Mouse (Mus musculus) neural tube, embryonic 13.5 days (tissue): ENCODE data around the gene Dynll1. TPM values are rescaled to one million over a fixed set of nuclear protein-coding genes. Genes with fewer than 3 reads are reported as not detected.
"Not testable (repeated sequence)": the region's sequence is repeated elsewhere in the genome, so short reads cannot be mapped to it uniquely, and the experiment has no call there.

Experiments
- ATAC-seq: fragments of 200-750 bp; cut with Nextera tagmentation; 2 replicates; pipeline ENCODE4 v1.8.0; 2017; ENCODE audit warnings: low read depth, mild to moderate bottlenecking, moderate TSS enrichment, moderate library complexity
- H3K27ac ChIP-seq: fragments of 300-500 bp; sonication (generic); replicated peaks from 2 replicates; pipeline ENCODE4 v1.5.1; 2015; ENCODE audit warnings: moderate library complexity, mild to moderate bottlenecking, inconsistent platforms
- H3K27me3 ChIP-seq: fragments of 300-500 bp; sonication (generic); 2 replicates; pipeline ENCODE4 v1.6.1; 2015; ENCODE audit warnings: mild to moderate bottlenecking, inconsistent platforms
- H3K36me3 ChIP-seq: fragments of 300-500 bp; sonication (generic); 2 replicates; pipeline ENCODE4 v1.6.1; 2015; ENCODE audit warnings: mild to moderate bottlenecking, inconsistent platforms
- H3K4me1 ChIP-seq: fragments of 300-500 bp; sonication (generic); replicated peaks from 2 replicates; pipeline ENCODE4 v1.6.1; 2015; ENCODE audit warnings: inconsistent platforms
- H3K4me2 ChIP-seq: fragments of 300-500 bp; sonication (generic); 2 replicates; pipeline ENCODE4 v1.6.1; 2015; ENCODE audit warnings: inconsistent platforms, mild to moderate bottlenecking, moderate library complexity
- H3K4me3 ChIP-seq: fragments of 300-500 bp; sonication (generic); 2 replicates; pipeline ENCODE4 v1.5.1; 2015; ENCODE audit warnings: mild to moderate bottlenecking, inconsistent platforms
- H3K9ac ChIP-seq: fragments of 300-500 bp; sonication (generic); 2 replicates; pipeline ENCODE4 v1.6.1; 2015; ENCODE audit warnings: moderate library complexity, mild to moderate bottlenecking, inconsistent platforms
- H3K9me3 ChIP-seq: fragments of 300-500 bp; sonication (generic); 2 replicates; pipeline ENCODE4 v1.6.1; 2016; ENCODE audit warnings: inconsistent platforms
- whole genome bisulfite sequencing: fragments of 180-500 bp; shearing (Covaris S2); methylation state at CpG from one replicate; pipeline ENCODE4 v1.1.7; 2015; 5-methylcytosine and 5-hydroxymethylcytosine counted together
- polyA plus RNA-seq: library from polyadenylated mRNA; unstranded; fragments of >200 nt; fragmentation: Nextera tagmentation; extraction: Ambion mirVana; gene quantifications from 2 replicates; pipeline ENCODE4 v1.2.1, GENCODE M21; 2015

Gene Dynll1
- polyA plus RNA-seq, 1 experiment from 2014 or later: 1,475 TPM

DNA sequence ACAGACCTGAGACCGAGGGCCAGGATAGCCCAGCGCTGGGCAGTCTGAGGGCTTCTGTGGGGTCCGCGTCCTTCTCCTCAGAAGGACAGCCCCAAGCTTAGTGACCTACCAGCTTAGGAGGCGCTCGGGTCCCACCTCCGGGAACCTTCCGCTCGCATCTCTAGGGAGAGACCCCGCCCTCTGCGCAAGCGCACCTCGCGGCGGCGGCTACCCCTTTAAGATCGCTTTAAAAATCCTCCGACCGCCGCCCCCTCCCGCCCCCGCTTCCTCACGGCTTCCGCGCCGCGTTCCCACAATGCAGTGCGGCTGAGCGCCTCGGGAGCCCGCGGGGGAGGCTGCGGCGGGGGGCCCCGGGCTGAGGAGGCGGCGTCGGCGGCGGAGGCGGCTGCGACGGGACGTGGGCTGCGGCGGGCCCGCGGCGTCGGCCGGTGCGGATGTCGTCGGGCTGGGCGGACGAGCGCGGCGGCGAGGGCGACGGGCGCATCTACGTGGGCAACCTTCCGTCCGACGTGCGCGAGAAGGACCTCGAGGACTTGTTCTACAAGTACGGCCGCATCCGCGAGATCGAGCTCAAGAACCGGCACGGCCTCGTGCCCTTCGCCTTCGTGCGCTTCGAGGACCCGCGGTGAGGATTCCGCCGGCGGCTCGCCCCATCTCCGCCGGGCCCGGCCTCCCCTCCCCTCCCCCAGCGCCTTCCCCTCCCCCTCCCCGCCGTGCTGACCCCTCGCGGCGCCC, 26.2 kb upstream of the Dynll1 start, which contains the start of gene Srsf9:
Gene Srsf9 (plus strand): TSS at position 303 of the 735 bp plus-strand sequence.
- Histone ChIP-seq H3K9me3 (no peaks in the 10 kb centered on the region), H3K27me3 (no peaks in the 10 kb centered on the region), H3K4me3 (peak within 1 kb of the TSS; percentile 96), H3K4me1 (peaks cover 31% of the 10 kb centered on the region), H3K27ac (peak within 1 kb of the TSS; percentile 92), H3K36me3 (peaks cover 22% of the 10 kb centered on the region), H3K9ac (peak within 1 kb of the TSS; percentile 96), H3K4me2 (peak within 1 kb of the TSS; percentile 86)
- WGBS: under 1% methylated on average over 72 of the region's 97 CpGs
- peak; percentile 91 for ATAC-seq

DNA sequence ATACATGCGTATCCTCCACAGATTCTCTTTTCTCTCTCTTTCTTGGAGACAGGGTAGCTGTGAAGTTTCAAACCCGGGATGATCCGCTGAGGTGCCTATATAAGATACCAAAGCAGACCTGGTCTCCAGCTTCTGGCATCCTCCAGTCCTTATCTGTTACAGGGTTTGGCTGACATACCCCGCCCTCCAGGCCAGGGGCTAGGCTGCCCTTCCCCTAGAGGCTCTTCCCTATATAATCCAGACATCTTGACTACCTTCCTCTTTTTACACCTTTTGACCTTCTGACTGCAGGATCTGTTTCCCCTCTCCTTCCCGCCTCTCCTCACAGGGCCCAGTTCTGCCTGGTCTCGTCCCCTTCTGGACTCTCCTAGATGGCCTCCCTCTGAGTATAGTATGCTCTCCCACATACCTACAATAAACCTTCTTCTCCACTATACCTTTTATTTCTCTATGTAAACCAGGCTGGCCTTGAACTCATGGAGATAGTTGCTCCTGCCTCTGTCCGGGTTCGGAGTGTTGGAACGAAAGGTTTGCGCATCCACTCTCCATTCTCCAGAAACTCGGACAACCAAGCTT, 25.5 kb upstream of the Dynll1 start:
- Histone ChIP-seq H3K4me2 (peak overlapping the region; percentile 86), H3K27ac (peak overlapping the region; percentile 92), H3K4me1 (peaks cover 31% of the 10 kb centered on the region), H3K4me3 (peak overlapping the region; percentile 96), H3K27me3 (no peaks in the 10 kb centered on the region), H3K9ac (peak overlapping the region; percentile 96), H3K9me3 (no peaks in the 10 kb centered on the region), H3K36me3 (peaks cover 15% of the 10 kb centered on the region)
- peak; percentile 59 for ATAC-seq
- WGBS: 29% methylated on average over 11 of the region's 11 CpGs

DNA sequence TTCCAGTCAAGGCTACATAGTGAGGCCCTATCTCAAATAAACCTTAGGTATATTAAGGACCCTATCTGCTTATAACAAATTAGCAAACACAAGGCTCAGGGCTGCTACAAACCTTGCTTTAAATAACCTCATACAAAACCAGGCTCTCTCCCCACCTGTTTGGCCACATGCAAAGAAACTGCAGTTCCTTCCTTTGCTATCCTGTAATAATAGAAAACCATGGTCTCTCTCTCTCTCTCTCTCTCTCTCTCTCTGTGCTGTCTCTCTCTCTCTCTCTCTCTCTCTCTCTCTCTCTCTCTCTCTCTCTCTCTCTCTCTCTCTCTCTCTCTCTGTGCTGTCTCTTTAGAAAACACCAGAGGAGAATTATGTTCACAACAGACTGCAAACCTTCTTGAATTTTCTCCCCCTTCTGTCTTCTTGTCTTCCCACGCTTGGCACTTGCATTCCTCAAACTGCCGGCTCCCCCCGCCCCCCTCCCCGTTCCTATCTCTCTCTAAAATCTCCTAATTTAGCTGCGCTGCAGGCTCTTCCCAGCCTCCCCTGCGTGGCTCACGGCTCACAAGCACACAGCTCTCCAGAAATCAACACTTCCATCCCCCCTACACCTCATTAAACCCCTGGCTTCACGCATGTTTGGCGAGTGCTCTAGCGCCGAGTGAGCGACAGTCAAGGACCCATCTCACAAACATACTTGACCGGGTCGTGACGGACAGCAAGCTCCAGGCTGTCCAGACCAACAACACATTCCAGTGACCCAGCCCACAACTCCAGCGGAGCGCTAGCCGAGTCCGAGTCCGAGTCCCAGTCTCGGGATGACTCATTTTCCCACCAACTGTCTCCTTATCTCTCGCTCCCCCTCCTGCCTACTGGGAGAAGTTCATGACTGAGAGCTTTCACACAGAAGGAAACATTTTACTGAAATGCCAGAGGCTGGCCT, 18.5 kb upstream of the Dynll1 start:
- peak overlapping the region; percentile 74 for H3K4me2 ChIP-seq
- H3K36me3 ChIP-seq: no peaks in the 10 kb centered on the region
- peak overlapping the region; percentile 69 for H3K27ac ChIP-seq
- peaks cover 39% of the 10 kb centered on the region for H3K4me1 ChIP-seq
- under 1% methylated on average over 22 of the region's 22 CpGs for WGBS
- peak overlapping the region; percentile 67 for H3K9ac ChIP-seq
- no peaks in the 10 kb centered on the region for H3K9me3 ChIP-seq
- H3K4me3 ChIP-seq: peak overlapping the region; percentile 37
- H3K27me3 ChIP-seq: no peaks in the 10 kb centered on the region
- ATAC-seq: peak; percentile 59; the same call in 1 of the 2 replicates

DNA sequence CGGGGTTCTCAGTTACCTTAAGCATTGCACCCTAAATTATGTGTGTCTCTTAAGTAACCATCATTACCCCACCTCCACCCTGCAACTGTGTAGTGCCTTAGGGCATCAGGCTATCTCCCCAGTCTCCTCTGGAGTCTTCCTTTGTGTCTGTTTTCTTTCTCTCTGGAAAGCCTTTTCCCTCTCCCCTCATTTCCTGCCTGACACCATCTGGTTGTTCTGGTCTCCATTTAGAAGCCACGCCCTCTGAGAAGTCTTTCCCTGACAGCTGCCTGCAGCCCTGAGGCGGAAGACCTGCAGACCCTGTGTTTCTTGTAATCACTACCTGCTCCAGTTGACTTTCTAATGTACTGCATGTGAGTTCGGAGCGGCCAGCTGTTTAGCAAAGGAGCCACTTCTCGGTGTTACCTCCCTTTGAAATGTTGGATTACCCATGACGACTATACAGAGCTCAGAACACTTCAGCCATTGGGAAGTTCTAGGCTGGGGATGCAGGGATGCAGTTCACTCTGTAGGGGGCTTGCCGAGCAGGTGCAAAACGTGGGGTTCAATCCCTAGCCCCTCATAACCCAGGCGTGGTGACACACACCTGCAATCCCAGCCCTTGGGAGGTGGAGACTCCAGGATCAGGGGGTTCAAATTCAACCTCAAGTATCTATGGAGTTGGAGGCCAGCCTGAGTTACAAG, 17.0 kb upstream of the Dynll1 start:
- Histone ChIP-seq H3K27me3 (no peaks in the 10 kb centered on the region), H3K27ac (peak overlapping the region; percentile 86), H3K4me2 (peak overlapping the region; percentile 74), H3K4me3 (0 out of 2 replicates have a peak overlapping the region, but pooled peaks have one; percentile 0), H3K4me1 (peaks cover 45% of the 10 kb centered on the region), H3K9ac (peak overlapping the region; percentile 67; the same call in 1 of the 2 replicates), H3K36me3 (no peaks in the 10 kb centered on the region), H3K9me3 (no peaks in the 10 kb centered on the region)
- ATAC-seq: peak; percentile 34; the same call in 1 of the 2 replicates
- 3% methylated on average over 10 of the region's 10 CpGs for WGBS

DNA sequence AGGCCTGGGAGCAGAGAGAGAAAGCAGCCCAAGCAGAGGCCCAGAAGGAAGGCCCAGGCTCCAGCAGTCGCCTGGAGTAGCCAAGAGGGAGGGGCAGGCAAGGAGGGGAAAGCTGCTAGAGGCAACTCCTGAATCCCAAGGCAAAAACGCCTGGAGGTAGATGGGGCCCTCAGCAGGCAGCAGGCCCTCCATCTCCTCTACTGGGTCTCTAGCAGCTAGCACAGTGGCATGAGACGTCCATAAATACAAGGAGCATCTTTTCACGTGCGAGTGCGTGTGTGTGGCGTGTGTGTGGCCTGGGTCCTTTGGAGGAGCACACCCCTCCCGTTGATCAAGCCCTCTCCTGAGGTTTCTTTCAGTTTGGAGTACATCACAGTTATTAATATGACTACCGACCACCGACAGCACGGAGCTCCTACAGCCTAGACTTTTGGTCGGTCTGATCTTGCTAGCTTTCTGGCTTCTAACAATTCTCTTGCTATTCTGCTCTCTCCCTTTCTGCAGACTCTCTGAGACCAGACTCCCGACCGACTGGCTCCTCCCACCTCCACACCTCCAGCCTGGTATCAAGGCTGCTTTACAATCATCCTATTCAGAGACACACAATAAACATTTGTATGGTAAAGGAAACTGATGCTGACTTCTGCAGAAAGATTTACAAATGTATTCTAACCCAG, 16.3 kb upstream of the Dynll1 start:
- 2% methylated on average over 14 of the region's 14 CpGs for WGBS
- Histone ChIP-seq H3K27me3 (no peaks in the 10 kb centered on the region), H3K36me3 (no peaks in the 10 kb centered on the region), H3K9ac (peak overlapping the region; percentile 63), H3K4me2 (peak overlapping the region; percentile 74), H3K9me3 (no peaks in the 10 kb centered on the region), H3K4me3 (no peak overlapping the region), H3K27ac (peak overlapping the region; percentile 86), H3K4me1 (peaks cover 45% of the 10 kb centered on the region)
- ATAC-seq: no peak; the same call in 1 of the 2 replicates

DNA sequence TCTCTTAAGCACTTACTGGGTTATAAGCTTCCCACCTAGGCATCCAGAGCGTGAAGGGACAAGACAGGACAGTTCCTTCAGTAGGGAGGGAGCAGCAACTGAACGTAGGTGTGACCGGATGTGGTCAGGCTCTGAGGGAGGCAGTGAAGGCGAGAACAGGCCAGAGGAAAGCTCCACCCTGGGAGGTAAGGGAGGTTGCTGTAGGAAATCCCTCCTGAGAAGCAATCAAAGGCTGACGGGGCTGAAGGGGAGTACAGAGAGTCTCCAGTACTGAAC, 12.8 kb upstream of the Dynll1 start:
- no peak overlapping the region; the same call in 1 of the 2 replicates for H3K27ac ChIP-seq
- no peaks in the 10 kb centered on the region for H3K27me3 ChIP-seq
- 49% methylated on average over 5 of the region's 5 CpGs for WGBS
- H3K9ac ChIP-seq: peak overlapping the region; percentile 50; the same call in 1 of the 2 replicates
- H3K36me3 ChIP-seq: no peaks in the 10 kb centered on the region
- H3K4me3 ChIP-seq: no peak overlapping the region
- peaks cover 32% of the 10 kb centered on the region for H3K4me1 ChIP-seq
- ATAC-seq: no peak
- H3K9me3 ChIP-seq: no peaks in the 10 kb centered on the region
- H3K4me2 ChIP-seq: no peak overlapping the region

DNA sequence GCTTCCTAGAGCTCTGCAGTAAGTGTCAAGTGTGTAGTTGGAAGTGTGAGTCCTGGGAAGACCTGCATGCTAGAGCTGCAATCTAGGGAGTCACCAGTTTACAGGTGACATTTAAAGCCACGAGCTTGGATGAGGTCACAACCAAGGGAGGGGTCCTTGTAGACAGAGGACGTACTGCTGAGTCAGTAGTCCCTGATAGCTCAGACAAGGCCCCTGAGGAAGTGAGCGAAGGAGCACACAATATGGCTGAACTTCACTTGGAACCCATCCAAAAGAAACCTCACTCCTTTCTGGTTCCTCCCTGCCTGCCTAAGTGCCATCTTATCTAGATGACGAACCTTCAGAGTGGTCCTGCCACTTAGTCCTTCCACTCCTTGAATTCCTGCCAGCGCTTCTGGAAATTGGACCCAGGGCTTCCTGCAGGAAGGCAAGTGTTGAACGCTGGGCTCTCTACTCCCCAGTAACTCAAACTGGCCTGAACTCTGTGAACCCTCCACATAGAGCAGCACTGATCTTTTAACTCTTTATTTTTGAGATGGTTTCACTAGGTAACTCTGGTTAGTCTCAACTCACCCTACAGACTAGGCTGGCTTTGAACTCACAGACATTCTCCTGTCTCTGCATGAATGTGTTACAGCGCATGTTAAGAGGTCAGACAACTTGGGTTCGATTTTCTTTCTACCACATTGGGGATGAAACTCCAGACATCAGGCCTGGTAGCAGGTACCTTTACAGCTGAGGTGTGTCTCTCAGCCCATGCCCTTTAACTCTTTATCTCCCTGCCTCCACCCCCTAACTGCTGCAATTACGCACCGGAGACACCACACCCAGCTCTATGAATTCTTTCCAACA, 12.2 kb upstream of the Dynll1 start:
- 79% methylated on average over 10 of the region's 10 CpGs for WGBS
- Histone ChIP-seq H3K27ac (no peak overlapping the region; the same call in 1 of the 2 replicates), H3K9me3 (no peaks in the 10 kb centered on the region), H3K27me3 (no peaks in the 10 kb centered on the region), H3K9ac (no peak overlapping the region), H3K4me2 (no peak overlapping the region), H3K4me1 (peaks cover 26% of the 10 kb centered on the region), H3K36me3 (no peaks in the 10 kb centered on the region), H3K4me3 (no peak overlapping the region)
- no peak for ATAC-seq

DNA sequence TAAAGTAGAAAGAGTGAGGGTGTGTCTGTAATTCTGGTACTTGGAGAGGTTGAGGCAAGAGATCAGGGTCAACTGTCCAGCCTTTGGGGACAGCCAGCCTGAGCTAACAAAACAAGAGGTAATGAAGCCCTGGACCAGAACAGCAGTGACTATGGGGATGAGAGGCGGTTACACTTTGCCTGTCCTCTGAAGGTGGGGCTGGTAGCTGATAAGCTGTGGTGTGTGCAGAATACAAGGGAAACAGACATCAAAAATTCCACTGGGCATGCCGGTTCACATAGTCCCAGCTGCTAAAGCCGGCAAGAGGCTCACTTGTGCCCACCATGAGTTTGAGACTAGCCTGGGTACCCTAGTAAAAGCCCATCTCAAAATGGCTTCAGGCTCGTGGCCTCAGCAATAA, 11.6 kb upstream of the Dynll1 start:
- H3K9me3 ChIP-seq: no peaks in the 10 kb centered on the region
- peaks cover 19% of the 10 kb centered on the region for H3K4me1 ChIP-seq
- H3K27ac ChIP-seq: no peak overlapping the region
- WGBS: 86% methylated on average over 4 of the region's 4 CpGs
- ATAC-seq: no peak
- no peak overlapping the region for H3K4me3 ChIP-seq
- H3K27me3 ChIP-seq: no peaks in the 10 kb centered on the region
- no peaks in the 10 kb centered on the region for H3K36me3 ChIP-seq
- no peak overlapping the region for H3K9ac ChIP-seq
- no peak overlapping the region for H3K4me2 ChIP-seq

DNA sequence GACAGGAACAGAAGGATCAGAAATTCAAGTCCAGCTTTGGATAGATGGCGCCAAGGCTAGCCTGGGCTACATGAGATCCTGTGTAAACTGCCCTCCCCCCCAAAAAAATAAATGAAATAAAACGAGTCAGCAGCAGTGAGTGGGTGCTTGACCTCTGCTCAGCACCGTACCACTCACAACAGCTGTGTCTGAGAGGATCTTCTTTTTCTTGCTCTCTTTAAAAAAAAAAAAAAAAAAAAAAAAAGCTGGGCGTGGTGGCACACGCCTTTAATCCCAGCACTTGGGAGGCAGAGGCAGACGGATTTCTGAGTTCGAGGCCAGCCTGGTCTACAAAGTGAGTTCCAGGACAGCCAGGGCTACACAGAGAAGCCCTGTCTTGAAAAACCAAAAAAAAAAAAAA, 1.4 kb upstream of the Dynll1 start:
- not testable (repeated sequence) for H3K27me3 ChIP-seq, ATAC-seq, H3K9ac ChIP-seq, H3K9me3 ChIP-seq, H3K27ac ChIP-seq
- Histone ChIP-seq H3K4me1 (peaks cover 36% of the 10 kb centered on the region), H3K4me2 (peak overlapping the region; percentile 77), H3K36me3 (peaks cover 18% of the 10 kb centered on the region), H3K4me3 (peak overlapping the region; percentile 70)
- WGBS: 90% methylated on average over 5 of the region's 7 CpGs

DNA sequence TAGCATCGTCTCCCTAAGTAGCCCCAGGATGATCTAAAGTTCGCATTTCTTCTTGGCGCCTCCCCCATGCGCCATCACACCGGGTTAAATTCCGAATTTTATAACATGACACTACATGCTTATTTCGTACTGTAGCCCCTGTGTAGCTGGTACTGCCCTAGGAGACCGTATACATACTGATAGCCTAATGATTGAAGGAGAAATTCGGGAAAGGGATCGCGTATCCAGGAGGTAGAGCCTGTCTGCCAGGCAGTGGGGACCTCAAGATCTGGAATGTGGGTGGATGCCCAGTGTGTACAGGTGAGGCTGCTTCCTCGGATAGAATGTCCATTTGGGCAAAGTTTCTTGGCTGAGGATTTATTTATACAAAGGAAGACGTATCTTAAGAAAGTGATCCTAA, 816 bp upstream of the Dynll1 start:
- H3K9ac ChIP-seq: peak overlapping the region; percentile 69
- no peak for ATAC-seq
- no peaks in the 10 kb centered on the region for H3K9me3 ChIP-seq
- H3K4me2 ChIP-seq: peak overlapping the region; percentile 77
- H3K4me1 ChIP-seq: peaks cover 39% of the 10 kb centered on the region
- WGBS: 34% methylated on average over 13 of the region's 13 CpGs
- peak overlapping the region; percentile 70 for H3K4me3 ChIP-seq
- H3K27ac ChIP-seq: peak overlapping the region; percentile 96
- H3K27me3 ChIP-seq: no peaks in the 10 kb centered on the region
- peaks cover 24% of the 10 kb centered on the region for H3K36me3 ChIP-seq
